Mouse (Mus musculus): ENCODE measurements around the gene Sar1a. TPM values are rescaled to one million over a fixed set of nuclear protein-coding genes. Genes with fewer than 3 reads are reported as not detected.

The Sar1a gene
- polyA plus RNA-seq, 1 experiment from 2014 or later, result 66.6 TPM

GRCm38 (mm10) chr10:61717406-61718296 lies 37.6 kb downstream of the Sar1a start:
- Histone ChIP-seq H3K9ac (ENCODE audit: low read depth, low read length) (no peak overlapping the region), H3K4me1 (ENCODE audit: control insufficient read depth, low read depth, low read length) (peaks cover 11% of the 10 kb centered on the region), H3K4me2 (ENCODE audit: low read depth, low read length) (no peak overlapping the region), H3K27me3 (ENCODE audit: control insufficient read depth, insufficient read depth, low read depth, low read length) (no peaks in the 10 kb centered on the region), H3K36me3 (ENCODE audit: control insufficient read depth, insufficient read depth) (no peaks in the 10 kb centered on the region), H3K4me3 (ENCODE audit: low read depth, low read length) (no peak overlapping the region), H3K27ac (ENCODE audit: low read length) (no peak overlapping the region), H3K9me3 (replicated peaks; ENCODE audit: control insufficient read depth, low read length) (no peaks in the 10 kb centered on the region)
- WGBS (ENCODE audit: insufficient replicate concordance), result 74% methylated on average over 12 of the region's 12 CpGs
- no peak for ATAC-seq (ENCODE audit: low read depth)

- no peak overlapping the region for H3K27ac ChIP-seq (ENCODE audit: low read length)
- H3K9me3 ChIP-seq (replicated peaks; ENCODE audit: control insufficient read depth, low read length), result no peaks in the 10 kb centered on the region
- H3K27me3 ChIP-seq (ENCODE audit: control insufficient read depth, insufficient read depth, low read depth, low read length), result no peaks in the 10 kb centered on the region
- 81% methylated on average over 7 of the region's 7 CpGs for whole genome bisulfite sequencing (ENCODE audit: insufficient replicate concordance)
- H3K36me3 ChIP-seq (ENCODE audit: control insufficient read depth, insufficient read depth), result no peaks in the 10 kb centered on the region
- peaks cover 3% of the 10 kb centered on the region; the same call in 1 of the 2 replicates for H3K4me1 ChIP-seq (ENCODE audit: control insufficient read depth, low read depth, low read length)
- no peak overlapping the region for H3K4me3 ChIP-seq (ENCODE audit: low read depth, low read length)
- ATAC-seq (ENCODE audit: low read depth), result no peak
- H3K9ac ChIP-seq (ENCODE audit: low read depth, low read length), result no peak overlapping the region
- no peak overlapping the region for H3K4me2 ChIP-seq (ENCODE audit: low read depth, low read length)
These were observed 40.2 kb downstream of the Sar1a start for GRCm38 (mm10) chr10:61720331-61720730.

- Histone ChIP-seq H3K9ac (ENCODE audit: low read depth, low read length) (no peak overlapping the region), H3K27ac (ENCODE audit: low read length) (no peak overlapping the region), H3K27me3 (ENCODE audit: control insufficient read depth, insufficient read depth, low read depth, low read length) (no peaks in the 10 kb centered on the region), H3K9me3 (replicated peaks; ENCODE audit: control insufficient read depth, low read length) (no peaks in the 10 kb centered on the region), H3K4me2 (ENCODE audit: low read depth, low read length) (no peak overlapping the region), H3K4me3 (ENCODE audit: low read depth, low read length) (no peak overlapping the region), H3K4me1 (ENCODE audit: control insufficient read depth, low read depth, low read length) (no peaks in the 10 kb centered on the region), H3K36me3 (ENCODE audit: control insufficient read depth, insufficient read depth) (no peaks in the 10 kb centered on the region)
- 49% methylated on average over 3 of the region's 3 CpGs for WGBS (ENCODE audit: insufficient replicate concordance)
- ATAC-seq (ENCODE audit: low read depth), result no peak
These were observed 42.1 kb downstream of the Sar1a start for GRCm38 (mm10) chr10:61722215-61722614.

GRCm38 (mm10) chr10:61723271-61723670 lies 43.2 kb downstream of the Sar1a start:
- Histone ChIP-seq H3K4me1 (ENCODE audit: control insufficient read depth, low read depth, low read length) (no peaks in the 10 kb centered on the region), H3K9ac (ENCODE audit: low read depth, low read length) (no peak overlapping the region), H3K4me2 (ENCODE audit: low read depth, low read length) (no peak overlapping the region), H3K4me3 (ENCODE audit: low read depth, low read length) (no peak overlapping the region), H3K36me3 (ENCODE audit: control insufficient read depth, insufficient read depth) (no peaks in the 10 kb centered on the region), H3K9me3 (replicated peaks; ENCODE audit: control insufficient read depth, low read length) (no peaks in the 10 kb centered on the region), H3K27me3 (ENCODE audit: control insufficient read depth, insufficient read depth, low read depth, low read length) (no peaks in the 10 kb centered on the region), H3K27ac (ENCODE audit: low read length) (no peak overlapping the region)
- WGBS (ENCODE audit: insufficient replicate concordance), result 64% methylated on average over 6 of the region's 6 CpGs
- ATAC-seq (ENCODE audit: low read depth), result no peak

GRCm38 (mm10) chr10:61729181-61729580 lies 49.1 kb downstream of the Sar1a start:
- H3K4me3 ChIP-seq (ENCODE audit: low read depth, low read length), result no peak overlapping the region
- no peak overlapping the region for H3K27ac ChIP-seq (ENCODE audit: low read length)
- H3K9me3 ChIP-seq (replicated peaks; ENCODE audit: control insufficient read depth, low read length), result no peaks in the 10 kb centered on the region
- H3K4me2 ChIP-seq (ENCODE audit: low read depth, low read length), result no peak overlapping the region
- H3K9ac ChIP-seq (ENCODE audit: low read depth, low read length), result no peak overlapping the region
- no peaks in the 10 kb centered on the region; the same call in 1 of the 2 replicates for H3K36me3 ChIP-seq (ENCODE audit: control insufficient read depth, insufficient read depth)
- WGBS (ENCODE audit: insufficient replicate concordance), result 66% methylated on average over 11 of the region's 11 CpGs
- H3K4me1 ChIP-seq (ENCODE audit: control insufficient read depth, low read depth, low read length), result no peaks in the 10 kb centered on the region
- H3K27me3 ChIP-seq (ENCODE audit: control insufficient read depth, insufficient read depth, low read depth, low read length), result no peaks in the 10 kb centered on the region
- ATAC-seq (ENCODE audit: low read depth), result no peak

- Histone ChIP-seq H3K36me3 (ENCODE audit: control insufficient read depth, insufficient read depth) (no peaks in the 10 kb centered on the region; the same call in 1 of the 2 replicates), H3K9ac (ENCODE audit: low read depth, low read length) (no peak overlapping the region), H3K9me3 (replicated peaks; ENCODE audit: control insufficient read depth, low read length) (no peaks in the 10 kb centered on the region), H3K4me2 (ENCODE audit: low read depth, low read length) (no peak overlapping the region), H3K27ac (ENCODE audit: low read length) (no peak overlapping the region), H3K4me1 (ENCODE audit: control insufficient read depth, low read depth, low read length) (no peaks in the 10 kb centered on the region), H3K27me3 (ENCODE audit: control insufficient read depth, insufficient read depth, low read depth, low read length) (no peaks in the 10 kb centered on the region), H3K4me3 (ENCODE audit: low read depth, low read length) (no peak overlapping the region)
- ATAC-seq (ENCODE audit: low read depth), result no peak
- 82% methylated on average over 6 of the region's 6 CpGs for WGBS (ENCODE audit: insufficient replicate concordance)
These were observed 50.1 kb downstream of the Sar1a start for GRCm38 (mm10) chr10:61730171-61730570.

- ATAC-seq (ENCODE audit: low read depth), result no peak
- H3K9me3 ChIP-seq (replicated peaks; ENCODE audit: control insufficient read depth, low read length), result no peaks in the 10 kb centered on the region
- WGBS (ENCODE audit: insufficient replicate concordance), result 49% methylated on average over 3 of the region's 3 CpGs
- H3K27ac ChIP-seq (ENCODE audit: low read length), result no peak overlapping the region
- H3K4me2 ChIP-seq (ENCODE audit: low read depth, low read length), result no peak overlapping the region
- no peak overlapping the region for H3K9ac ChIP-seq (ENCODE audit: low read depth, low read length)
- H3K27me3 ChIP-seq (ENCODE audit: control insufficient read depth, insufficient read depth, low read depth, low read length), result no peaks in the 10 kb centered on the region
- no peaks in the 10 kb centered on the region for H3K4me1 ChIP-seq (ENCODE audit: control insufficient read depth, low read depth, low read length)
- H3K4me3 ChIP-seq (ENCODE audit: low read depth, low read length), result no peak overlapping the region
- H3K36me3 ChIP-seq (ENCODE audit: control insufficient read depth, insufficient read depth), result no peaks in the 10 kb centered on the region; the same call in 1 of the 2 replicates
These were observed 54.3 kb downstream of the Sar1a start for GRCm38 (mm10) chr10:61734377-61734776.

- Histone ChIP-seq H3K4me3 (ENCODE audit: low read depth, low read length) (no peak overlapping the region), H3K4me2 (ENCODE audit: low read depth, low read length) (no peak overlapping the region), H3K9me3 (replicated peaks; ENCODE audit: control insufficient read depth, low read length) (no peaks in the 10 kb centered on the region), H3K36me3 (ENCODE audit: control insufficient read depth, insufficient read depth) (no peaks in the 10 kb centered on the region), H3K9ac (ENCODE audit: low read depth, low read length) (no peak overlapping the region), H3K27me3 (ENCODE audit: control insufficient read depth, insufficient read depth, low read depth, low read length) (no peaks in the 10 kb centered on the region), H3K4me1 (ENCODE audit: control insufficient read depth, low read depth, low read length) (no peaks in the 10 kb centered on the region), H3K27ac (ENCODE audit: low read length) (no peak overlapping the region)
- ATAC-seq (ENCODE audit: low read depth), result no peak
- 67% methylated on average over 10 of the region's 10 CpGs for WGBS (ENCODE audit: insufficient replicate concordance)
These were observed 56.6 kb downstream of the Sar1a start for GRCm38 (mm10) chr10:61736671-61737078.

- ATAC-seq (ENCODE audit: low read depth), result no peak
- Histone ChIP-seq H3K27me3 (ENCODE audit: control insufficient read depth, insufficient read depth, low read depth, low read length) (no peaks in the 10 kb centered on the region), H3K4me3 (ENCODE audit: low read depth, low read length) (no peak overlapping the region), H3K4me1 (ENCODE audit: control insufficient read depth, low read depth, low read length) (no peaks in the 10 kb centered on the region), H3K36me3 (ENCODE audit: control insufficient read depth, insufficient read depth) (no peaks in the 10 kb centered on the region), H3K9ac (ENCODE audit: low read depth, low read length) (no peak overlapping the region), H3K4me2 (ENCODE audit: low read depth, low read length) (no peak overlapping the region), H3K9me3 (replicated peaks; ENCODE audit: control insufficient read depth, low read length) (no peaks in the 10 kb centered on the region), H3K27ac (ENCODE audit: low read length) (no peak overlapping the region)
- 65% methylated on average over 1 of the region's 1 CpGs for WGBS (ENCODE audit: insufficient replicate concordance)
These were observed 57.4 kb downstream of the Sar1a start for GRCm38 (mm10) chr10:61737537-61737936.
